Mouse (Mus musculus) adrenal gland, postnatal 10 days (tissue): Measurements from ENCODE around the gene 4930558C23Rik. TPM values are rescaled to one million over a fixed set of nuclear protein-coding genes. Genes with fewer than 3 reads are reported as not detected.
"Not testable (repeated sequence)": the region's sequence is repeated elsewhere in the genome, so short reads cannot be mapped to it uniquely, and the experiment has no call there.

Experiments
- DNase-seq: peaks from one replicate; pipeline ENCODE4 v3.0.0; 2021; ENCODE audit warnings: mixed read lengths
- total RNA-seq, 2 experiments: library from RNA; stranded (reverse); gene quantifications; 2 replicates each; pipeline ENCODE4 v1.2.3; 2021

4930558C23Rik gene
- total RNA-seq, 2 experiments from 2014 or later = not detected

DNA sequence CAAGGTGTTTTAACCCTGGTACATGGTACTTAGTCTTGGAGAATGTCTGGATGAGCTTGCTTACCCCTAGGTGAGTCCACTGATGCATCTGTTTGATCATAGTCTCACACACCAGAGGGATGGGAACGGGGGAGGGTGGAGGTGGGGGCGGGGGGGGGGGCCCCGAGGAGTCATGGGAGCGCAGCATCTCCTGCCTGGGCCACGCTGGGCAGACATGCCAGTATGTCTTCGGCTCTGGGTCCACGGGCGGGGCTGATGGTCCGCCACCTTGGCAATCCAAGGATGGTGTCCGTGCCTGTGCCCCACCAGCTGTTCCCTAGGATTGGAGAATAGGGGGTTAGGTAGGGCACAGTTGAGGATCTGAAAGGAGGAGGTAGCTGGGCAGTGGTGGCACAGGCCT, 29.4 kb downstream of the 4930558C23Rik start:
- no peak for DNase-seq

DNA sequence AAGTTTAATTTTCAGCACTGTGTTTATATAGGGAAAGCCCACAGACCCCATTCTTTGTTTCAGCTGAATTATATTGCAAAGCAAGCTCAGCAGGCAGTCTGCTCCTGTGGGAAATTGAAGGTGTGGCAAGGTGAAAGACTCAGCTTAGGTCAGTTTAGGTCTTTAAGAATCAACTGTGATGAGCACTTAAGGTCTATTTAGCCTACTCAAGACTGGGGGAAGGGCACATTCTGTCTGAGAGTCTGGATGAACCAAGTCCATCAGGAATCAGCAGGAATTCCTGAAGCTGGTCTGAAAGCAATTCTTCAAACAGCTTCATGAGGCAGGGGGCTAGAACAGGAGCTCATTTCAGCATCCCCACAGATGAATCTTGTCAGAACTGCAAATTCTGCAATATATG, 32.5 kb downstream of the 4930558C23Rik start:
- DNase-seq = no peak

DNA sequence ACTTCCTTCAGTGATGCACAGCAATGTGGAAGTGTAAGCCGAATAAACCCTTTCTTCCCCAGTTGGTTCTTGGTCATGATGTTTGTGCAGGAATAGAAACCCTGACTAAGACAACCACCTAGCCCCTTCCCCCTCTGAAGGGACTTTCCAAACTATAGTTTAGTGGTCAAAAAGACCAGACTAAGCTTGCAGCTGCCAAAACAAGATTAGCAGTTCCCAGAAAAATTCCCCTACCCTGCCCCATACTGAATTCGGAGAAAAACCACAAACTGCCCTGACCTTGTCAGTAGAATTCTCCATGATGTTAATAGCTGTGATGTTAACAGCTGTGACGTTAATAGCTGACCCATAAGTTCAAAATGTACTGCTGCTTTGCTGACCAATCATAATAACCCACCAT, 42.4 kb downstream of the 4930558C23Rik start:
- DNase-seq = not testable (repeated sequence)

DNA sequence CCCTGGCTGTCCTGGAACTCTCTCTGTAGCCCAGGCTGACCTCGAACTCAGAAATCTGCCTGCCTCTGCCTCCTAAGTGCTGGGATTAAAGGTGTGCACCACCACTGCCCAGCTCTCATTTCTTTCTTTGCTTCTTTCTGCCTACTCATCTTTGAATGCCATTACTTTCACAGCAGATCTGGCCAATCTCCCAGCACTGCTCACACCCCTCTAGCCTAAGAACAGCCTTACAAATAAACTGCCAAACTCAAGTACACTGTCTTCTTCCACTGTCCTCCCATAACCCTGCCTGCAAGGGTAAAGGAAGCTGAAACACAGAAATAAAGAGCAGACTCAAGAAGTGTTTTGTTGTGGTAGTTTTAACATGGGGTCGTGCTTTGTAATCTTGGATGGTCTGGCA, 44.9 kb downstream of the 4930558C23Rik start:
- no peak for DNase-seq

DNA sequence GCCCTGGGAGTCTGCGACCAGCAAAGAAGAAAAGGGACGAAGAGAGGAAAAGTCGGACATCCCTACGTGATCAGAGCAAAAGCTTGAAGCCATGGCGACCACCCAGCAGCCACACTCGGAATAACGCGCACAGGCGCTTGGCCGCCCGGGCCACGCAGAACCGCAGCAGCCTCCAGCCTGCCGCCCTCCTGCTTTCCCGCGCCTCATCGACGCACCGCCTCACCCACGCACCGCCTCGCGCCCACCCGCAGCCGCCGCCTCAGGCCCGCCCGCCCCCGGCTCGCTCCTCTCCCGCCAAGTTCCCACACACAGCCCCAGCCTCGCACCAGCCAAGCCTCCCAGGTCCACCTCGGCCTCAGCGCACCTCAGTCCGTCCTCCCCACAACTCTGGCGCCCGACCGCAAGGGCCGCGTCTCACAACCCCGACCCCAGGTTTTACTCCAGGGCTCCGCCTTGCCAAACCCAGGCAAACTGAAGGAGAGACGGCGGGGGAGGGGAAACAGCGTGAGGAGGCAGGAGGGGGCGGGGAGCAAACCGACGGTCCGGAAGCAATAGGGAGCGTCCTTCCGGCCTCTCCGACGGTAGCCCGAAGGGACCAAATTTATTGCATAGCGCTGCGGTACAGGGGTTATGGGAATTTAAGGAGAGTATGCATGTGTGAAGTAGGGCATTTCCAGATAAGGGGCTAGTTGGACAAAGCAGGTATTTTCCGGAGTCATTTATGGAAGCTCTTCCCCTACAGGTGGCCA, 45.8 kb downstream of the 4930558C23Rik start, which contains the start of gene Setdb1:
TSS of gene Setdb1 (minus strand) at position 502 of the 749 bp plus-strand sequence.
- peak; percentile 98 for DNase-seq

DNA sequence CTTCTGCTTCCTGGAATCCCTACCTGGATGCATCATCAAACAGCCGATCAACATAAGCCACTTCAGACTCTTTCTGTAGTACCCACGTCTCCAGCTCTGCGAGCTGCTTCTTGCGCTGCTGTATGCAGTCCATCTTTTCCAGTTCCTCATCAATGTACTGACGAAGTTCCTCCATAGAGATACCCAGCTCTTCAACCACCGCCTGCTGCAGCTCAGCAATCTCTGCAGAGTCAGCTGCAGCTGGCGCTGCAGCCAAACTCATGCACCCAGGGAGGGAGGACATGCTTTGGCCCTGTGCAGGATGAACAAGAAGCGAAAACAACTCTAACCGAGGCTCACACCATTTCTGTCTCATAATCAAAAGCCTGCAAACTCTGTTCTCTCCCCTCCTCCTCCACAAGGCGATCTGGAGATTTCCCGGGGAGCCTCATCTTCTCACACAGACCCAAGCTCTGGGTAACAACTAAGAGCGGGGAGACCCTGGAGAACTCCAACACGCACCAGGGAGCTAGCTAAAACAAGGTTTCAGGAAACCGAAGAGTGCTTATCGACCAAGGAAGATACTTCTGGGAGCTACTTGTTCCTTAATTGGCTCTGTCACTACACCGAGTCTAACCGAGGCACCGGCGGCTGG, 46.6 kb downstream of the 4930558C23Rik start:
- DNase-seq = not testable (repeated sequence)

DNA sequence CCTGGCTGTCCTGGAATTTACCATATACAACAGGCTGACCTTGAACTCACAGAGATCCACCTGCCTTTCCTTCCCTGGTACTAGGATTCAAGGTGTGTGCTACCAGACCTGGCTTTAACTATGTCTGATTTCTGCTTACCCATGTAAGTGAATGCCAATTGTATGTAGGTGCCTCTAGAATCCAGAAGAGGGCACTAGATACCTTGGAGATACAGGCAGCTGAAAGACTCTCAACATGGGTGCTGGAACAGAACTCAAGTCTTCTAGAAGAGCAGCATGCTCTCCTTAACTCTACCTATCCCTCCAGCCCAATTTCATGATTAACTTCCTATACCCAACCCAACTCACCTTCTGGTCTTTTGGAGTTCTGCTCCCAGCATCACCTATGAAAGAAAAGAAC, 53.1 kb downstream of the 4930558C23Rik start:
- DNase-seq = peak; percentile 10

DNA sequence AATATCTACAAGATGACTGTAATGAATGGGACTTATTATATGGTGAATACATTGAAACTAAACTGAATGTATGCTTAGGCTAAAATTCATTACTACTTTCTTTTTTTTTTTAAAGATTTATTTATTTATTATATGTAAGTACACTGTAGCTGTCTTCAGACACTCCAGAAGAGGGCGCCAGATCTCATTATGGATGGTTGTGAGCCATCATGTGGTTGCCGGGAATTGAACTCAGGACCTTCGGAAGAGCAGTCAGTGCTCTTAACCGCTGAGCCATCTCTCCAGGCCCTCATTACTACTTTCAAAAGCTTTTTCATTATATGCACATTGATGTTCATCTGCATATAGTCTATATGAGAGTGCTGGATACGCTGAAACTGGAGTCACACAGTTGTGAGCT, 54.3 kb downstream of the 4930558C23Rik start:
- DNase-seq = not testable (repeated sequence)

DNA sequence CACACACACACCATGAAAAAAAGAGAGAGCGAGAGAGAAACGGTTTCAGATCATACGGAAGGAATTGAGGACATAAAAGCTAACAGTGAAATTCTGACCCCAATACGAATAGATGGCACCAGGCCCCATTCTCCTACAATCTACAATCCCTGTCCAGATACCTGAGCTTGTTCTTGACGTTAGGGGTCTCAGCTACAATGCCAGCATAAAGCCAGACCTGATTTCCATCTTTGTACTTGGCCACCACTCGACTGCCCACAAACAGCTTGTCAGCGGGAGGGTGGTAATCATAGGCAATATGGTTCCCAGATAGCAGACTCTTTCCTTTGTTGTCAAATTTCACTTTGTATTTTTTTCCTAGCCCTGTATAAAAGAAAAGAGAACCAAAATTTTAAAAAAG, 56.2 kb downstream of the 4930558C23Rik start:
- no peak for DNase-seq

DNA sequence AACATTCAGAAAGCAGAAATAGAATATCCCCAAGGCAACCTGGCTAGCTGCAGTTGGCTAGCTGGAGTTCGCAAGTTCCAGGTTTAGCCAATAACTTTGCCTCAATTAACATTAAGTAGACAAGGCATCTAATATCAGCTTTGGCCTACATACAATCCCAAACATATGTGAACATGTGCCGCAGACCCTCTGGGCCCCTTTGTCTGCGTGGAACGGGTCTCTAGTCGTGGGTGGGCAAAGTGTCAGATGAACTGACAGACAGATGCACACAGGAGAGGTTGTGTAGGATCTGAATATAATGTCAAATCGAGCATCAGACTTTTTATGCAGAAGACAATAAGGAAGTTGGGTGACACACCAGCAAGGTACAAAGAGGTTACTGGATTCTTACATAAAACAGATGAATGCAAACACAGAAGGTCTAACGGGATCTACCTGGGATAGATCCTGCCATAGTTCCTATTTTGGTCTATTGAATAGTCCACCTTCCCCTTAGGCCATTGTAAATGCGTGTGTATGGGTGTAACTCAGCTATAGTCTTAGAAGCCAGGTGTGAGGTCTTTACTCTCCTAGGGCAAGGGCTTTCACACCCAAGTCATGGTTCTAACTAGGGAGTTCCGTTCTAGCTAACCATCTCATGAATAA, 59.2 kb downstream of the 4930558C23Rik start:
- DNase-seq = not testable (repeated sequence)

DNA sequence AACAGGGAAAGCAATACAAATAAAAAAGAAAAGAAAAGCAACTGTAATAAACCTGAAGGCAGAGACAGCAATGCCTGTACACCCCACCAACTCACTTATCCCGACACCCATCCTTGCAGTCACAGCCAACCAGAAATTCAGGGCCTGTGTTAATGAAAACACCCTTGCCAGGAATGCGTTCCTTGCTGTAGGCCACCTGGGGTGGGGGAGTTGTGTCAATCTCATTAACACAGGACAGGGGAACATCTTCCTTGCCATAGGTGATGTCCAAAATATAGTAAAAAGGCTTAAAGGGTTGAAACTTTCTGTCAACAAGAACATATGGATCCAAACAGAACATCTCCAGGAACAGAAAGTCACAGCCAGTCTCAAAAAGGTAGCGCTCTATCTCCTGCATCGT, 64.4 kb downstream of the 4930558C23Rik start:
- no peak for DNase-seq

DNA sequence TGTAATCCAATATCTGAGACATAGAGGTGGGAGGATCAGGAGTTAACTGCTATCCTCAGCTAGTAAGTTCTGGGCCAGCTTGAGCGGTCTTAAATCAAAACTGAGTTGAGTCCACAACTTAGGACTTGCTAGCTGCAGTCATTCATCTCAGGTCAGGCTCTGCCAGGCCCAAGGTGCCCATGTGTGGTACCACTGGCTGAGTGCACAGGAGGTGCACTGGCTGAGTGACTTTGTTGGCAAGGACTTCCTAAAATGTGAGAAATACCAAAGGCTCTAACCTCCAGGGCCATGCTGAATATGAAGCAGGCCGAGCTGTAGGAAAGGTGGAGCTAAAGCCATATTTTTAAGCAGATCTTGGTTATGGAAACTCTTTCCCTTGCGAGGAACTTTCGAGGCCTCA, 65.3 kb downstream of the 4930558C23Rik start:
- no peak for DNase-seq

Other genes starting within 250 kb of the 4930558C23Rik start
- gene Sema6c, start 242.4 kb downstream of the 4930558C23Rik start, total RNA-seq = 10 to 100 TPM in 1 of 2 experiments, 1 to 10 TPM in 1; 8.3 to 17.1 TPM
- gene Gabpb2, start 184.9 kb downstream of the 4930558C23Rik start, total RNA-seq = 10 to 100 TPM; 20.6 to 25.2 TPM
- 10 to 100 TPM; 62.4 to 69.7 TPM for gene Cdc42se1, start 174.1 kb downstream of the 4930558C23Rik start, total RNA-seq
- gene Mllt11, start 170.7 kb downstream of the 4930558C23Rik start, total RNA-seq = 10 to 100 TPM; 13.8 to 23.7 TPM
- under 1 TPM in 1 of 2 experiments, not detected in 1; 0.18 TPM for gene Gm128, start 161.2 kb downstream of the 4930558C23Rik start, total RNA-seq
- under 1 TPM in 1 of 2 experiments, not detected in 1; 0.42 TPM for gene Bnipl, start 151.6 kb downstream of the 4930558C23Rik start, total RNA-seq
- gene Mindy1, start 121.5 kb downstream of the 4930558C23Rik start, total RNA-seq = 10 to 100 TPM; 71.2 to 78.1 TPM
- 10 to 100 TPM; 22.2 to 27.9 TPM for gene Prune1, start 120.8 kb downstream of the 4930558C23Rik start, total RNA-seq
- 1 to 10 TPM; 1.1 to 1.3 TPM for gene Anxa9, start 95.7 kb downstream of the 4930558C23Rik start, total RNA-seq
- gene Cers2, start 88.0 kb downstream of the 4930558C23Rik start, total RNA-seq = 100 to 1,000 TPM; 138 to 147 TPM
- gene Setdb1, start 45.6 kb downstream of the 4930558C23Rik start, total RNA-seq = 10 to 100 TPM; 23.8 to 30.8 TPM
- gene Arnt, start 31.5 kb upstream of the 4930558C23Rik start, total RNA-seq = 10 to 100 TPM; 53.4 to 64.5 TPM
- gene Ctsk, start 96.4 kb upstream of the 4930558C23Rik start, total RNA-seq = 10 to 100 TPM; 15.1 to 58.9 TPM
- gene Ctss, start 123.9 kb upstream of the 4930558C23Rik start, total RNA-seq = 10 to 100 TPM; 18.8 to 23.5 TPM
- gene Hormad1, start 156.8 kb upstream of the 4930558C23Rik start, total RNA-seq = not detected
- 10 to 100 TPM; 31.9 to 35.4 TPM for gene Golph3l, start 186.1 kb upstream of the 4930558C23Rik start, total RNA-seq
- 10 to 100 TPM; 67.8 to 68.1 TPM for gene Ensa, start 222.2 kb upstream of the 4930558C23Rik start, total RNA-seq